Mouse (Mus musculus): ENCODE data around the gene Lmo1. TPM values are rescaled to one million over a fixed set of nuclear protein-coding genes. Genes with fewer than 3 reads are reported as not detected.

Lmo1 gene
- polyA plus RNA-seq, 1 experiment, result 7.5 TPM

DNA sequence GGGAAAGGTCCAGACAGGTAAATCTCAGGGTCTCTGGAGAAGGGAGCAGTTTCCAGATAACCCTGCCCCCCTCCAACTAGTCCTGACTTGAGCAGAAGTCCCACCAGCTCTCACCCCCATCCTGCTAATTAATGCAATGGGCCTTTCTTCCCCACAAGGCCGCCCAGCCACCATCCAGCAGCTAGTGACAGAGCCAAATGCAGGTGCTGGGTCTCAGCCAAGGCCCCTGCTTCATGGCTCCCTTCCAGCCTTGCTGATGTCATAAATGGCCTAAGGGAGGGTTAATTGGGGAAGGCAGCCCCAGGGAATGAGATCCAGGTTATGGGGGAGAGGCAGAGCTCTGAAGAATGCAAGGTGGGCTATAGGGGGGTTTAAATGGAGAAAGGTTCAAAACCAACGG lies 32.4 kb downstream of the Lmo1 start:
- no peak overlapping the region for H3K27ac ChIP-seq (ENCODE audit: control insufficient read depth, insufficient read depth, low read depth, low read length, poor library complexity)
- no peak overlapping the region for H3K4me3 ChIP-seq (replicated peaks; ENCODE audit: control insufficient read depth, low read depth, low read length)
- no peak for TF ChIP-seq POLR2A (IDR thresholded peaks at IDR 0.05; ENCODE audit: borderline replicate concordance, control insufficient read depth, low read depth, low read length)
- no peak for TF ChIP-seq CTCF (IDR thresholded peaks at IDR 0.05; ENCODE audit: control insufficient read depth, insufficient read depth, low read length)
- 80% methylated on average over 2 of the region's 2 CpGs for WGBS
- H3K4me1 ChIP-seq (ENCODE audit: control insufficient read depth, insufficient read depth, low read length), result no peaks in the 10 kb centered on the region

DNA sequence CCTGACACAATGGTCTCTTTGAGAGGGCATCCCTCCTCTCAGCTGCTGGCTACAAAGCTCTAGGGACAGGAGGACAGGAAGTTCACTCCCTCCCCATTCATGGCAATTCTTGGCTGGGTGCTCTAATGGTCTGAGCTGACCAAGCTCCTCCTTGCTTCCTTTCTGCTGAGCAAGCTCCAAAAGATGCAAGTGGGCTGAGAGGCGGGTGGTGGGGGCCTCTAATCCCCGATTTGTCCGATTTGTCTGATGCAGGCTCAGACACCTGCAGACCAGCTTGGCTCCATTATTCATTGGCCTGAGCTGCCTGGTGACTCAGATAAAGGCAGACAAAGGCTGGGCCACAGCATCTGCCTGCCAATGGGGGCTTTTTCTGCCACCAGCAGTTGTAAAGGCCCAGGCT lies 33.3 kb downstream of the Lmo1 start:
- no peak overlapping the region for H3K27ac ChIP-seq (ENCODE audit: control insufficient read depth, insufficient read depth, low read depth, low read length, poor library complexity)
- 51% methylated on average over 3 of the region's 3 CpGs for WGBS
- H3K4me3 ChIP-seq (replicated peaks; ENCODE audit: control insufficient read depth, low read depth, low read length), result no peak overlapping the region
- TF ChIP-seq CTCF (IDR thresholded peaks at IDR 0.05; ENCODE audit: control insufficient read depth, insufficient read depth, low read length) (no peak), POLR2A (IDR thresholded peaks at IDR 0.05; ENCODE audit: borderline replicate concordance, control insufficient read depth, low read depth, low read length) (no peak)
- H3K4me1 ChIP-seq (ENCODE audit: control insufficient read depth, insufficient read depth, low read length), result no peaks in the 10 kb centered on the region

DNA sequence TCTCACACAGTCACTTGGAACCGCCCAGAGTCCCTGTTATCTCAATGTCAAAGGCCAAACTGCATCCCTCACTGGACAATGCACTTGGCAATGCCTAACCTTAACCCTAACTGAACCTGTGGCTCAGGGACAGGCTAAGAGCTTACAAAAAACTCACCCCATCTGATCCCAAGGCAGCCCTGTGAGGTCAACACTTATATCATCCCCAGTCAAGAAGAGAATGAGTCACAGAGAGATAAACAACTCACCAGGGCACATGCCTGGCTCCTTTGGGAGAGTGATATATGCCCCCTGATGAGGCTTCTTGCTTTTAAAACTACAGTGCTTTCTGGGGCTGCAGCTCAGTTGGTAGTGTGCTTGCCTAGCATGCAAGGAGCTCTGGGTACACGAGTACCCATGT lies 34.0 kb downstream of the Lmo1 start:
- no peaks in the 10 kb centered on the region for H3K4me1 ChIP-seq (ENCODE audit: control insufficient read depth, insufficient read depth, low read length)

DNA sequence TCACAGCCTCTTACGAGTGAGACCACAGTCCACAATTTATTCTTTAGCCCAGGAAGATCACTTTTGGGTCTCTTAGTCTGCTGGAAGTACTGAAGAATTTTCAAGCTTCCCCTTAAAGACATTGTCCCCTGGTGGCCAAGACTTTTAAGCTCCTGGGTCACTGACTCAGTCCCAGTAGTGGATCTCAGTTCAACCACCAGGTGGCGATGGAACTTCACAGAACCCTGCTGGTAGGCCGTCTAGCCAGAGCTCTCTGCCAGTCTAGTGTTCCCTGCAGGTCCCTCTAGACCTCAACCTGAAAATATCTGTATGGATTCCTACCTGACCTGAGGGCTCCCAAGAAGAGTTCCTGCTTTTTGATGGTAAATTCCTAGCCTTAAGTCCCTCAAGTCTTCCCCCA lies 35.6 kb downstream of the Lmo1 start:
- Histone ChIP-seq H3K4me3 (replicated peaks; ENCODE audit: control insufficient read depth, low read depth, low read length) (no peak overlapping the region), H3K4me1 (ENCODE audit: control insufficient read depth, insufficient read depth, low read length) (no peaks in the 10 kb centered on the region), H3K27ac (ENCODE audit: control insufficient read depth, insufficient read depth, low read depth, low read length, poor library complexity) (no peak overlapping the region)
- 18% methylated on average over 3 of the region's 3 CpGs for WGBS
- peak; percentile 85 for TF ChIP-seq CTCF (IDR thresholded peaks at IDR 0.05; ENCODE audit: control insufficient read depth, insufficient read depth, low read length)
- no peak for TF ChIP-seq POLR2A (IDR thresholded peaks at IDR 0.05; ENCODE audit: borderline replicate concordance, control insufficient read depth, low read depth, low read length)

More for the DNA sequence above, 34.0 kb downstream of the Lmo1 start:
- Histone ChIP-seq H3K27ac (ENCODE audit: control insufficient read depth, insufficient read depth, low read depth, low read length, poor library complexity) (no peak overlapping the region), H3K4me3 (replicated peaks; ENCODE audit: control insufficient read depth, low read depth, low read length) (no peak overlapping the region)
- WGBS, result 81% methylated on average over 2 of the region's 2 CpGs
- TF ChIP-seq CTCF (IDR thresholded peaks at IDR 0.05; ENCODE audit: control insufficient read depth, insufficient read depth, low read length), result no peak
- no peak for TF ChIP-seq POLR2A (IDR thresholded peaks at IDR 0.05; ENCODE audit: borderline replicate concordance, control insufficient read depth, low read depth, low read length)

DNA sequence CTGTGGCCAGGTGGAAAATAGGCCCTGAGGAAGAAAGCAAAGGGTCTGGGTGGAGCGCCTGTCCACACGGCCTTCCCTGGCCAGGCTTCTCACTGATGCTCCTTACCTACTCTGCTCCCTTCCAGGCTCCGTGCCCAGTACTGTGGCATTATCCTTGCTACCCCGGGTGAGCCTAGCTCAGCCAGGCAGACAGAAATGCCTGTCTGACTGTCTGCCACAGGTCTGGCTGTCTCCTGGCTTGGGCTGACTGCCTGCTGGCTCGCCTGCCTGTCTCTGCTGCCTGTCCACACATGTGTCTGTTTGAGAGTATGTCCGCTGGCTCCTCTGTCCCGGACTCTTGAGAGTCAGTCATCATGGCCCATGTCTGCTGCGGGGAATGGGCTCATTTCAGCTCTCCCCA lies 37.6 kb downstream of the Lmo1 start:
- H3K27ac ChIP-seq (ENCODE audit: control insufficient read depth, insufficient read depth, low read depth, low read length, poor library complexity), result no peak overlapping the region
- no peak overlapping the region for H3K4me3 ChIP-seq (replicated peaks; ENCODE audit: control insufficient read depth, low read depth, low read length)
- 86% methylated on average over 8 of the region's 8 CpGs for WGBS
- no peaks in the 10 kb centered on the region for H3K4me1 ChIP-seq (ENCODE audit: control insufficient read depth, insufficient read depth, low read length)
- TF ChIP-seq CTCF (IDR thresholded peaks at IDR 0.05; ENCODE audit: control insufficient read depth, insufficient read depth, low read length) (no peak), POLR2A (IDR thresholded peaks at IDR 0.05; ENCODE audit: borderline replicate concordance, control insufficient read depth, low read depth, low read length) (no peak)

DNA sequence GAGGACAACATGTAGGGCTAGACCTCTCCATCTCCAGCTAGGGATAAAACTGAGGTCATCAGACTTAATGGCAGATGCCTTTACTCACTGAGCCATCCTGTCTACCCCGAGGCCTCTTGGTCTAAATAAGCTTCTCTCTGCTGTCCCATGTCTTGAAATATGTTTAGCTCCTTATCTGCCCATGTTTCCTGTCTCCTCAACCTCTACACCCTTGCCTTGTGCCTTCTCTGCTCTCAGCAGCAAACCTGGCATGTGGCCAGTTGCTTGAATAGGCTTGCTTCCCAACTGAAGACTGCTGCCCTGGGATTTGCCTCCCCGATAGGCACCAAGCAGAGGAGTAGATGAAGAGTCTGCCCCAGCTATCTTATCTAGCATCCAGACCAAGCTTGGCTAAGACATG lies 43.4 kb downstream of the Lmo1 start:
- WGBS, result 44% methylated on average over 2 of the region's 2 CpGs
- TF ChIP-seq POLR2A (IDR thresholded peaks at IDR 0.05; ENCODE audit: borderline replicate concordance, control insufficient read depth, low read depth, low read length) (no peak), CTCF (IDR thresholded peaks at IDR 0.05; ENCODE audit: control insufficient read depth, insufficient read depth, low read length) (no peak)
- H3K4me1 ChIP-seq (ENCODE audit: control insufficient read depth, insufficient read depth, low read length), result no peaks in the 10 kb centered on the region; the same call in 1 of the 2 replicates
- no peak overlapping the region for H3K27ac ChIP-seq (ENCODE audit: control insufficient read depth, insufficient read depth, low read depth, low read length, poor library complexity)
- no peak overlapping the region for H3K4me3 ChIP-seq (replicated peaks; ENCODE audit: control insufficient read depth, low read depth, low read length)

DNA sequence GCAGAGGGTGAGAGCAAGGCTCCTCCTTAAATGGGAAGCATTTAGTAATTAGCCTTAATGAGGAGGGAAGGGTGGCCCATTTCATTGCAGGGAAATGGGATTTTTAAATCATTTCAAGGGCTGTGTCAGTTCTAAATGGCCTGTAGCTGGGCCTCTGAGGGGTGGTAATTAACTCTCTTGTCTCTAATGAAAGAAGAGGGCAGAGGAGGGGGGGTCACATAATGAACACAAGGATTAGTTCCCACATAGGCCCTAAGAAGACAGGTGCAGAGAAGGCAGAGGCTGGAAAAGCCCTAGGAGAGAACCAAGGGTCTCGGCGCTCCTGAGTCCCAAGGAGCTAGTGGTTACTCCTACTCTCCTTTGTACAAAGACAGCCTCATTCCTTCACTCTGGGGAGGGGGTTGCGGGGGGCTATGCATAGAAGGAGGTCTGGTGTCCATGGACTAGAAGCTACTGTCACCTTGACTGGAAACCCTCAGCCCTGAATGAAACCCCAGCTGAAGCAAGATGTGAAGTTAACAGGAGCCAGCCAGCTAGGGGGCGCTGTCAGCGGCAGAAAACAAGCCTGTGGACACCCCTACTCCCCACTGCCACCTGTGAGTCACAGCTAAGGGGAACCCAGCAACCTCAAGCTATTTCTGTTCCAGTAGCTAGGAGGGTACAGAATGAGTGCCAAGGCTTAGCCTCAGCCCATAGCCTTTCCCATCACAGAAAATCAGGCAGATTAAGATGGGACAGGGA lies 44.9 kb downstream of the Lmo1 start:
- 76% methylated on average over 5 of the region's 5 CpGs for WGBS

DNA sequence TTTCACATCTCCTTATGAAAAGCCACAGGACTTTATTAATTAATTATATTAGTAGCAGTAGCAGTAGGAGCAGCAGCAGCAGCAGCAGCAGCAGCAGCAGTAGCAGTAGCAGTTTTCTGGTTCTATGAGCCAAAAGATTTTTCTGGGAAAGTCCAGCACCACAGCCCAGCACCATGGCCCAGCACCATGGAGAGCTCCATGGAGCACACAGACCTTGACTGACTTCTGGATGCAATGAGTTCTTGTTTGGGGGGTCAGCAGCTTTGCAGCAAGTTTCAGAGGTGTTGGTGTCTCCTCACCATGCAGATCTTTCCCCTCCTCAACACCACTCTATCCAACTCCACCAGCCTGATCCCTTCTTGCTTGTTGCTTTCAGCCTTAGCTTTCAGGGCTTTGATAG lies 45.6 kb downstream of the Lmo1 start:
- no peak for TF ChIP-seq POLR2A (IDR thresholded peaks at IDR 0.05; ENCODE audit: borderline replicate concordance, control insufficient read depth, low read depth, low read length)
- TF ChIP-seq CTCF (IDR thresholded peaks at IDR 0.05; ENCODE audit: control insufficient read depth, insufficient read depth, low read length), result no peak
- Histone ChIP-seq H3K4me3 (replicated peaks; ENCODE audit: control insufficient read depth, low read depth, low read length) (no peak overlapping the region), H3K27ac (ENCODE audit: control insufficient read depth, insufficient read depth, low read depth, low read length, poor library complexity) (no peak overlapping the region), H3K4me1 (ENCODE audit: control insufficient read depth, insufficient read depth, low read length) (no peaks in the 10 kb centered on the region; the same call in 1 of the 2 replicates)

More for the DNA sequence above, 44.9 kb downstream of the Lmo1 start:
- Histone ChIP-seq H3K27ac (ENCODE audit: control insufficient read depth, insufficient read depth, low read depth, low read length, poor library complexity) (no peak overlapping the region), H3K4me3 (replicated peaks; ENCODE audit: control insufficient read depth, low read depth, low read length) (no peak overlapping the region), H3K4me1 (ENCODE audit: control insufficient read depth, insufficient read depth, low read length) (no peaks in the 10 kb centered on the region; the same call in 1 of the 2 replicates)
- TF ChIP-seq POLR2A (IDR thresholded peaks at IDR 0.05; ENCODE audit: borderline replicate concordance, control insufficient read depth, low read depth, low read length), result no peak
- TF ChIP-seq CTCF (IDR thresholded peaks at IDR 0.05; ENCODE audit: control insufficient read depth, insufficient read depth, low read length), result no peak
